Mouse (Mus musculus): ENCODE data around the gene Hs3st3b1.
A peak's percentile ranks its signal among the peaks of the same experiment; 100 is the strongest.

Hs3st3b1 gene

DNA sequence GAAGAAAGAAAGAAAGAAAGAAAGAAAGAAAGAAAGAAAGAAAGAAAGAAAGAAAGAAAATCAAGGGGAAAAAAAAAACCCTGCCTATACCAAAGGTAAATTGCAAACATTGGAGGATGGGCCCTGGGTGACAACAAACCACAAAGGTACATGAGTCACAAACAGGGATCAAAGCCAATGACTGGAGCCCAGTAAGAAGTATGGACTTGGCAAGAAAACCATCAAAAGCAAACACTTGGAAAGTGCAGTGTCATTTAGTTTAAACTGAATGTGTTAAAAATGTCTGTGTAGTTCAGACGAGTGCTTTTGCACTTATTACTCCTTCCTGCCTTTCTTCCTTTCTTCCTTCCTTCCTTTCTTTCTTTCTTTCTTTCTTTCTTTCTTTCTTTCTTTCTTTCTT is 59.3 kb downstream of the Hs3st3b1 start:
- no peak for TF ChIP-seq GATA4 (IDR thresholded peaks at IDR 0.05; ENCODE audit: insufficient replicate concordance, low read length)

DNA sequence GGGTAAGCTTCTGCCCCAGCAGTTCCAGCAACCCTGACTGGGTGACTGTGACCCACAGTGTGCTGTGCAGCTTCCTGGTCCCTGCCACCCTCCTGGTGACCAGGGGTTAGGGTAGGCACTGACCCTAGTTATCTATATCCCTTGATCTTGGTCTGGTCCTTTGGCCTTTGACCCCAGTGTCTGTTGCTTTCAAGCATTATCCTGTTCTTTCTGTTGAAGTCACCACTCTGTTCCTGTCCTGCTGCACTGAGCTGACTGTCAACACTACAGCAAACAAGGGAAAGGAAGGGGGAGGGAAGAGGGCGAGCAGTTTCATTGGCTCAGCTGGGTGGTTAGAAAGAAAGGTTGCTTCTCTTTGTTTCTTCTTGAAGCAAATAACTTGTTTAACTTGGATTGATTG is 60.1 kb downstream of the Hs3st3b1 start:
- peak; percentile 90; the same call in 1 of the 2 replicates for TF ChIP-seq GATA4 (IDR thresholded peaks at IDR 0.05; ENCODE audit: insufficient replicate concordance, low read length)

DNA sequence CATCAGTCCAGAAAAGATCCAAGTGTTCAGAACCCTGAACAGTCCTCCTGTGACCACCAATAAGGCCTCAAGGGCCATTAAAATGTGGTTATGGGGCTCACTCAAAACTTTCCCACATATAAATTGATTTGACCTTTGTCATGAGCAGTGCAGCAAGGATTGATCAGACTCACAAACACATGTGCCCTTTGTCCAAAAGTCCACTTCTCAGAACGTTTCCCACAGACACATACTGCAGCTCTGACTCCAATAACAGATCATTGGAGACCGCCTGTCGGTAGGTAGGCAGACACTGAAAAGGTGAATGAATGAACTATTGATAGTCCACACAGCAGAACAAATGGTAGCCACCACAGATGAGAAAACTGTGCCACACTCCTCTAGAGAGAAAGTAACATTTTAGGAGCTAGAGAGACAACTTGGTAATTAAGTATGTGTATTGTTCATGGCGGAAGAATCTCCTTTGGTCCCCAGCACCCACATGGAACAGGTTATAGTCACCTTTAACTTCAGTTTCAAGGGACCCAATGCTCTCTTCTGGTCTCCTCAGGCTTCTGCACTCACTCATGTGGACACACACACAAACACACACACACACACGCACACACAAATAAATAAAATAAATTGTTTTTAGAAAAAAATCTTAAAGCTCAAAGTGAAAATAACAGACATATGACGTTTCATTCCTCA is 70.9 kb downstream of the Hs3st3b1 start:
- TF ChIP-seq GATA4 (IDR thresholded peaks at IDR 0.05; ENCODE audit: insufficient replicate concordance, low read length), result no peak

DNA sequence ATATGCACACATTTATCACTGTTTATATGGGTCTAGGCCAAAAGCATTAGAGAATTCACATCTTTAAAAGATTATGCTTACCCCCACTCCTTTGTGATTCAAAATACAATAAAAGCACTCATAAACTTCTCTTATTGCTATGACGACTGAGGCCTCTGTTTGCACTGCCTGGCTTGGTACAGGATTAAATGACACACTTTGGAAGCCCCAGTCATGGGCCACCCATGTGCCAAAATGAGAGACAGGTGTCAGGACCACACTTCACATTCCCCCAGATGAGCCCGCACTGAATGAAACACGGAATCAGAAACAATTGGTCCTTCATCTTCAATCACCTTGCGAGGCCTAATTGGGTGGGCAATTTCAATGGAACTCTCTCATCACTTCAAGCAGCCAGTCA is 71.8 kb downstream of the Hs3st3b1 start:
- TF ChIP-seq GATA4 (IDR thresholded peaks at IDR 0.05; ENCODE audit: insufficient replicate concordance, low read length), result no peak

DNA sequence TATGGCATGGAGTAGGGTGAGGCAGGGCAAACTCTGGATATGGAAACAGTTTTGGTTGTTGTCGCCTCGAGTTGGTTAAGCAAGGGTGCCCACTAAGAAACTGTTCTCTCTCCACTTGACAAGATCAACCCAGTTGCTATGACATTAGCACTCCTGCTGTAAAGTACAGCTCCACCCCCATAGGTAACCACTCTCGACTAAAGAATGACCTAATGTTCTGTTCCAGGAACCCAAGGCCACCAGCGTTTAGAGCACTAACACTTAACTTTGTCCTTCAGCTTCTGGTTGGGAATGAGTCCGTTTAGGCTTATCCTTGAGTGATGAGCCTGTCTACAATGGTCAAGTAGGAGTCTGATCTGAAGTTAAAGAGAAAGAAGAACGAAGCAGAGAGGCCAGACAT is 76.7 kb downstream of the Hs3st3b1 start:
- TF ChIP-seq GATA4 (IDR thresholded peaks at IDR 0.05; ENCODE audit: insufficient replicate concordance, low read length), result no peak

DNA sequence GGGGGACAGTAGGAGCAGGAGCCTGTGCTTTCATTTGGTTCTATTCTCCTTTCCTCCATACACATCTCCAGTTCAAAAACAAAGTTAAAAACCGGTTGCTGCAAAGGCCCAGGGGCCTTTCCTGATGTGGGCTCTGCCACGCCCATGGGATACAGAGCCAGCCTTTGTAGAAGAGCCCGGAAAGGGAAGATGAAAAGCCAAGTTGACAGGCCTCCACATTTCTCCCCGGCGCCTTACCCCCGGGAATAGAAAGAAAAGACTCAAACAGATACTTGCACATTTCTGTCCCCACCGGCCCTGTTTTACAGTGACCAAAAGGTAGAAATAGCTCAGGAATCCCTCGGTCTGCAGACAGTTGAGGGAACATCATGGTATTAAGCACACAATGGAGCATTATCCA is 77.4 kb downstream of the Hs3st3b1 start:
- no peak for TF ChIP-seq GATA4 (IDR thresholded peaks at IDR 0.05; ENCODE audit: insufficient replicate concordance, low read length)

DNA sequence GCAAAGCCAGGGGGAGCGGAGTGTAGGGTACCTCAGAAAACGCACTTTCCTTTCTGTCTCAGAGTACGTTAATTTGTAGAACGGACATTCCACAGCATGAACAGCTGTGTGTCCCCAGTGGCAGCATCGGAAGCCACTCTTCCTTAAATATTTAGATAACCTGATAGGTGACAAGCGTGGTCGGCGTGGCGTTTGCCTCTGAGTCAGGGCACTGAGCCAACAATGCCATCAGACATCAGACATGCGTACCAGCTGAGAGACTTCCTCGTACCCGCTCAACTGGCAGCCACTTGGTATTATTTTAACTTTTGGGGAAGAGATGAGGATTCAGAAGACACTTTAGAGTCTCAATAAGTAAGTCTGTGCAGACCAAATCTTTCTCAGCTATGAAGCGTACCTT is 84.6 kb downstream of the Hs3st3b1 start:
- TF ChIP-seq GATA4 (IDR thresholded peaks at IDR 0.05; ENCODE audit: insufficient replicate concordance, low read length), result no peak

All from liver, adult (tissue).